In the genomic region with DNA sequence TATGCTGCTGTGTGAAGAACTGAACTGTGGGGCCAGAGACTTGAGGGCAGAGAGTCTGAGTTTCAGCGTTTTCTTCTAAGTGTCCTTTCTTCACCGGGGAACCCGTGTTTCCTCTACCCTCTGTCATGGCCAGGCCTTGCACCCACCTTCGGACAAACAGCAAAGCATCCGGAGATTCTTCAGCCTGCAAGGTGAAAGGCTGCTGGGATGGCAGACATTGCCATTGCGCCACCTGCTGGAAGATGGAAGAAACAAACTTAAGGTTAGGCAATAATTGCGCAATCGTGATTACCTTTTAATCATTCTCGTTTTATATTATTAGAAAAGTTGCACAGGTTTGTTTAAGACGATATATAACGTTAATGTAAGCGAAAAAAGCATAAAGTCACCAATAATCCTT, we compare ENCODE assay signal across 8 mouse cellular contexts. TPM values are rescaled to one million over a fixed set of nuclear protein-coding genes. Genes with fewer than 3 reads are reported as not detected.
DNase-seq lines count a peak whose midpoint lies in the region; ATAC-seq lines count a peak whose summit lies in the region.

No protein-coding gene starts in this region.

- peak; percentile 84 for DNase-seq in adipocyte (ENCODE audit: low spot score)
- DNase-seq in cerebellum, postnatal 36 days: peak; percentile 66 to 75
- peak; percentile 25 for DNase-seq in gastrocnemius, postnatal 25 days
- DNase-seq in hindlimb bud, embryonic 11.5 days (ENCODE audit: extremely low spot score, low read depth, low spot score): peak; percentile 66
- peak; percentile 30 to 56 for DNase-seq in layer of hippocampus, postnatal 36 days
- peak; percentile 52 for DNase-seq in skeletal muscle tissue, adult 2 months (ENCODE audit: low read depth, low spot score)
- DNase-seq in MN1 (ENCODE audit: low spot score): no peak

- ATAC-seq in megakaryocyte, adult 5-6 weeks (ENCODE audit: poor library complexity, severe bottlenecking): peak; percentile 71

RNA-seq across cellular contexts. Expression of a gene that starts 28.9 kb away (rescaled TPM):
- 10 to 100 TPM; 11.6 to 15.9 TPM for total RNA-seq in gastrocnemius, postnatal 25 days (2021)
- total RNA-seq in layer of hippocampus, postnatal 36 days (2021): 10 to 100 TPM; 15.4 to 17.1 TPM
- total RNA-seq in megakaryocyte, adult 5-6 weeks (2015): 3.1 and 4.4 TPM in 2 replicates
- total RNA-seq in megakaryocyte, adult 5-6 weeks (2017): 10.4 and 13.0 TPM in 2 replicates
